Mouse (Mus musculus): ENCODE data around the gene Pnpla8.
"Not testable (repeated sequence)": the region's sequence is repeated elsewhere in the genome, so short reads cannot be mapped to it uniquely, and the experiment has no call there.

The Pnpla8 gene

DNA sequence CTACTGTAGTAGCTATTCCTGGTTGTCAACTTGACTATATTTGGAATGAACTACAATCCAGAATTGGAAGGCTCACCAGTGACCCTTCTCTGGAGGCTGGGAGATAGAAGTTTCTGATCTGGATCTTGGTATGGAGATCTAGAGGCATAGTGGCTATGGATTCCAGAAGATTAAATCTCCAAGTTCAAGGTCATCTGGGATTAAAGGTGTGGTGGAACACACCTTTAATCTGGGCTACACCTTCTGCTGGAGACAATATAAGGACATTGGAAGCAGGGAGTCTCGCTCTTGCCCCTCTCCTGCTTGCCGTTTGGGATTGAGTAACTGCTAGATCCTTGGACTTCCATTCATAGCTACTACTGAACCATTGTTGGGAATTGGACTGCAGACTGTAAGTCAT is at the start of gene Pnpla8:
Gene Pnpla8, plus strand, starts transcription at position 301 of the 400 bp plus-strand sequence.
- DNase-seq (ENCODE audit: low read depth, low spot score), result not testable (repeated sequence)

DNA sequence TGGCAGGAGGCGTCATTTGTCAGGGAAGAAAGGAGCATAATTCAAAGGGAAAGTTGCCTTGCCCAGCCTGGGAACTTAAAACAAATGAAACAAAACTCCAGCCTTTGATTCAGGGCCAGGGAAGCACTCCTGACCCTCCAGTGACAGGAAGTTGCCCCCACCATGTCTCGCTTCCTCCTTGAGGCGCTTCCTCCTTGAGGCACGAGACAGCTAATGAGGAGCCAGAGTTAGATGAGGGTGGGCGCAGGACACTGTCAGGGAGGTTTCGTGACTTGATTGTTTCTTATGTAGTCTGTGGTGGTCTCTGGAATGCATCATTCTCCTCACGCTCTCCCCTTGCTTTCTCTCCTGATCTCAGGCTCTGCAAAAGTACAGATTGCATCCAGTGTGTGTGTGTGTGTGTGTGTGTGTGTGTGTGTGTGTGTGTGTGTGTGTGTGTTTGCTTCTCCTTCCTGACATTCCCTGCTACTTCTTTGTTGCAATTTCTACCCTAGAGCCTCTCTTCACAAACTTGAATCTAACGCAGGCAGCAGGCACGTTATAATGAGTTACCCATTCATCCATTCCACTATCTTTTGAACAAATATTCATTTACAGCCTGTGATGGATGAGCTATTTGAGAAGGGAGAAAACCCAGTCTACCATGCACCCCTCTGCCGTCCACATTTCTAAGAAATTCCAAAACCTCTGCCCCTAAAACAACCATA is 44.7 kb upstream of the Pnpla8 start:
- H3K27me3 ChIP-seq (ENCODE audit: control insufficient read depth, insufficient read depth, low read length, poor library complexity, severe bottlenecking), result no peaks in the 10 kb centered on the region
- no peak for DNase-seq (ENCODE audit: low read depth, low spot score)
- H3K36me3 ChIP-seq (ENCODE audit: control insufficient read depth, insufficient read depth, low read length, poor library complexity, severe bottlenecking), result no peaks in the 10 kb centered on the region

More for the DNA sequence above, at the start of gene Pnpla8:
- not testable (repeated sequence) for H3K27me3 ChIP-seq (ENCODE audit: control insufficient read depth, insufficient read depth, low read length, poor library complexity, severe bottlenecking); H3K36me3 ChIP-seq (ENCODE audit: control insufficient read depth, insufficient read depth, low read length, poor library complexity, severe bottlenecking)

DNA sequence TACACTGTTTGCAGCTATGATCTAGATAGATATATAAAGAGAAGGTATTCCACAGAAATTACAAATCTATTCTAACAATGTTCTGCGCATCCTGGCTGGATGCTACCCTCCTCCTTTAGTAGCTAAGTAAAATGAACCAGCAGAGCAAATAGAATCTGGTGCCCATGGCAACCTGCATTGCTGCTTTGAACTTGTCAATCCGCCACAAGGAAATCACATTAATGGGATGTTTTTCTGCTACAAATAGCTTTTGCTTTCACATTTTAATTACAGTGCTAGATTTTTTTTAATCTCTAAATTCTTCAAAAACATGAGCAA is 44.2 kb upstream of the Pnpla8 start:
- Histone ChIP-seq H3K36me3 (ENCODE audit: control insufficient read depth, insufficient read depth, low read length, poor library complexity, severe bottlenecking) (no peaks in the 10 kb centered on the region), H3K27me3 (ENCODE audit: control insufficient read depth, insufficient read depth, low read length, poor library complexity, severe bottlenecking) (no peaks in the 10 kb centered on the region)
- no peak for DNase-seq (ENCODE audit: low read depth, low spot score)

DNA sequence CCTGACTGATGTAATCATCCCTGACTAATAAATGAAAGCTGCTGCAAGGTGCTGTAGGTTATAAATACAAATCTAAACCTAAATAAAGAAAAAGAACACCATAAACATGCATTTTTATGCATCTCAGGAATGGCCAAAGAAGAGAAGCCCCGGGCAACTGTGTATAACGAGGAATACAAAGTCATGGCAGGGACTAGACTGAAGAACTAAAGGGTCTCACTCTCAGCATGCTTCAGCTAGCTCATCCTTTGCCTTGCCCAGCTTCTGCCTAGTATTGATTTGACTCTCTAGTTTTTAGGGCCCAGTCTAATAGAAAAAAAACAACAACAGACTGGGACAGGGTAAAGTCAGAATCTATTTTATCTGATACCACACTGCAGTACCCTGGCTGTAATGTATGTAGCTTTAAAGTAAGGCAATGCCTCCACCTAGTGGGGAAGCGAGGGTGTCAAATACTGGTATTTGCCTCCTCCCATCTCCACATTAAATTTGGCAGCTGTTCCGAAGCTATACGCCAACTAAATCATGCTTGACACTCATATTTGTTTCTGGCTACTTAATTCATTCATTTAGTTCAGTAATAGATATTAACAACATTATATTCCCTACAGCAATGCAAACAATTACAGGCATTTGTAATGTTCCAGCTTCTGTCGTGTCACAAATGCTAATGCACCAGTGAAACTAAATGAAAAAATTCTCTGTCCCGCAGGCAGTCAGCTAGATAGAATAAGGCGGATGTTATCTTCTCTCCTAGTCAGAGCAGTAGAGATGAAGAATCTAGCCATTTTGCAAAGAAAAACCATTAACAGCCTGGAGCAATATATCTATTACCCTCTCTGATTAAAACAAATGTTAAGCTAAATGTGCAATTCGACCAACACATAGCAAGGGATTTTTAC is 39.8 kb upstream of the Pnpla8 start:
- no peaks in the 10 kb centered on the region for H3K27me3 ChIP-seq (ENCODE audit: control insufficient read depth, insufficient read depth, low read length, poor library complexity, severe bottlenecking)
- DNase-seq (ENCODE audit: low read depth, low spot score), result peak; percentile 53
- H3K36me3 ChIP-seq (ENCODE audit: control insufficient read depth, insufficient read depth, low read length, poor library complexity, severe bottlenecking), result no peaks in the 10 kb centered on the region

DNA sequence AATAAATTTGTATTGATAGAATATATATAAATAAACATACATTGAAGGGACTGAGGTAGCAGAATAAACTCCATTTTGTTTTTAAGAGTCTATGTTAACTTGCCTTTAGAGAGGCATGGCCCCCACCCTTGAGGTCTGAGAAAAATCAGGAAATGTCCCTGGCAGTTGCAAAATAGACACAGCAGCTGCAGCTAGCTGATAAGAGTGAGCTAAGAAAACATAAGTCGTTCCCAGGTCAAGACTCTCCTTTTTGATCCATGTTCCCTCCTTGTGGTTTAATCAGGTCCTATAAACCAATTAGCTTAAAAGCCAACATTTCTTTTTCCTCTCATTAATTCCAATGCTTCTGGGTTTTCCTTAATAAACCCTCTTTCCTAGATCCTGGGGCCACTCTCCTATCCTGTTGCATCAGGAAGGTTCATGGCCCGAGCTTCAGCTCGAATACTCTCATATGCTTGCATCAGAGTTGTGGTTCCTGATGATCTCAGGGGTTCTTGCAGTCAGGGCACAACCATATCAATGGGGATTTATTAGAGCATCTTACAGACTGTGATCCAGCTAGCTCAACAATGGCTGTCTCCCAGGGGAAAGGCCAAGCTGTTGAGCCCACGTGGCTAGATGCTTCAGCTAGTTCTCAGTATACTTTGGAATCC is 23.2 kb upstream of the Pnpla8 start:
- no peak for DNase-seq (ENCODE audit: low read depth, low spot score)
- H3K27me3 ChIP-seq (ENCODE audit: control insufficient read depth, insufficient read depth, low read length, poor library complexity, severe bottlenecking), result no peaks in the 10 kb centered on the region
- no peaks in the 10 kb centered on the region for H3K36me3 ChIP-seq (ENCODE audit: control insufficient read depth, insufficient read depth, low read length, poor library complexity, severe bottlenecking)

DNA sequence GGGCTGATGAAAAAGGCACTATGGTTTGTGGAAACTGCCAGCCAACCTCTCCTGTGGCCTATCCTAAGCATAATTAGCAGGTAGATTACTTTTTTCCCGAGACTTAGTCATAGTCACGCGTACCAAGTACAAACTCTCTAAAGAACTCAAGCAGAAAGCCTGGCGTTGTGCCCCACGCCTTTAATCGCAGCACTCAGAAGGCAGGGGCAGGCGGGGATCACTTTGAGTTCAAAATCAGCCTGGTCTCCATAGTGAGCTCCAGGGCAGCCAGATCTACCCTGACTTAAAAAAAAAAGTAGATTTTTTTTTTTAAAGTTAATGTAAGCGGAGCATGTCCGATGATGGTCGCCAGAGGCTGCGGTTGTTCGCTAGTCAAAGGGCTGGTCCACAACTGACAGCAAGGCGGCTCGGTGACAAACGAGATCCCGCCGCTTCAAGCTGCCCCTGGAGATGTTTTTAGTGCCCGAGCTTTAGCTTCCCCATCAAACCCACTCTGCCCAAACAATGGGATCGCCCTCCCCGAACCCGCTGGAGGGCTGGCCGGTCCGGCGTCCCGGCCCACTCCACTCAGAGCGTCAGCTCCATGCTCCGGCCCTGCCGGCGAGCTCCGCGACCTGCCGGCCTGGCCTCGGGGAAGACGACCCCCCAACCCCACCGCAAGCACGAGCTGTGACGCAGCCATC is 11.9 kb upstream of the Pnpla8 start:
- Histone ChIP-seq H3K36me3 (ENCODE audit: control insufficient read depth, insufficient read depth, low read length, poor library complexity, severe bottlenecking) (peaks cover 3% of the 10 kb centered on the region; the same call in 1 of the 2 replicates), H3K27me3 (ENCODE audit: control insufficient read depth, insufficient read depth, low read length, poor library complexity, severe bottlenecking) (no peaks in the 10 kb centered on the region)
- peak; percentile 64 for DNase-seq (ENCODE audit: low read depth, low spot score)

DNA sequence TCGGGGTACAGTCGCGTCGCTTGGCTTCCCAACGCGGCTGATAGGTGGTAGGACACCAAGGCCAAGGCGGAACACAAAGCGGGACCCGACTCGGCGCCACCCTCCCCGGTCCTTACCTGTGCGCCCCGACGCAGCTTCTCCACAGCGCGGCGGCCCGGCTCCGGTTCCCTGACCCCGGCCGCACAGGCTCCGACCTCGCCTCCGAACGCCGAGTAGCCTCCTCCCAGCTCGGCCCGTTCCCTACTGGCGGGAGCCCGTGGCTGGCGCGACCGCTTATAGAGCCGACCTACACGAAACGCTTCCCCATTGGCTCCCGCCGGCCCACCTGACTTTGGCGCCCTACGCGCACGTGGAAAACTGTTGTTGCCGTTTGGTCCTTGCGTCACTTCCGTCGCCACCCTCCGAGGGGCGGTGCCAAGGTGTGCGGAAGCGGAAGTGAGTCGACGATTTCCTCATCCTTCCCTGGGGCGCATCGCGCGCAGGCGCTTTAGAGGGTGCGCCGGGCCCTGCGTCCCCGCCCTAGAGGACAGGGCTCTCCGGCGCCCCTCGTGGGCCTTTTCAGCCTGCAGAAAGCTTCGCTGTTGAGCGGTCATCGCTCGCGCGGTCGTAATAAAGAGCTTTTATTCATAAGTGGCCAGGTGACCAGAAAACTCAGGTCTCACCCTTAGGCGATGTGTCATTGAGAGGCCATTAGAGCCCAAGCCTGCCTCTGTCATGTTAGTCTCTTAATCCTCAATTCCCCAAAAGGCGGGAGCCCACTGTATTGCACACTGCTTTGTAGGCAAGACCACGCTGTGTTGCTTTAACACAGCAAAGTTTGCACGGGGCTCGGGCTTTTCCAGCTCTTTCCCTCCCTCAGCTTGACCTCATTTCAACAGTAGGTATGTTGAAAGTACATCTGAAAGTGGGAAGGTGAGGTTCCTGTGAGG is 11.1 kb upstream of the Pnpla8 start, which contains the start of gene Dnajb9:
Gene Dnajb9, minus strand, starts transcription at position 503 of the 929 bp plus-strand sequence.
- H3K36me3 ChIP-seq (ENCODE audit: control insufficient read depth, insufficient read depth, low read length, poor library complexity, severe bottlenecking), result peaks cover 3% of the 10 kb centered on the region; the same call in 1 of the 2 replicates
- peak; percentile 100 for DNase-seq (ENCODE audit: low read depth, low spot score)
- no peaks in the 10 kb centered on the region for H3K27me3 ChIP-seq (ENCODE audit: control insufficient read depth, insufficient read depth, low read length, poor library complexity, severe bottlenecking)

DNA sequence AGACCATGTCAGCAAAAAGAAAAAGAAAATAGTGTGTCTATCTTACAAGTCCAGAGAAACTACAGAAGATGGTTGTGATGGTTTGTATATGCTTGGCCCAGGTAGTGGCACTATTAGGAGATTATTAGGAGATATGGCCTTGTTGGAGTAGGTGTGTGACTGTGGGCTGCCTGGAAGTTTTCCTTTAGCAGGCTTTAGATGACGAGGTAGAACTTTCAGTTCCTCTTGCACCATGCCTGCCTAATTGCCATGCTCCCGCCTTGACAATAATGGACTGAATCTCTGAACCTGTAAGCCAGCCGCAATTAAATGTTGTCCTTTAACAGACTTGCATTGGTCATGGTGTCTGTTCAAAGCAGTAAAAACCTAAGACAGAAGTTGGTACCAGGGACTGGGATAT is 9.6 kb upstream of the Pnpla8 start:
- H3K36me3 ChIP-seq (ENCODE audit: control insufficient read depth, insufficient read depth, low read length, poor library complexity, severe bottlenecking), result no peaks in the 10 kb centered on the region
- peak; percentile 63 for DNase-seq (ENCODE audit: low read depth, low spot score)
- H3K27me3 ChIP-seq (ENCODE audit: control insufficient read depth, insufficient read depth, low read length, poor library complexity, severe bottlenecking), result no peaks in the 10 kb centered on the region

DNA sequence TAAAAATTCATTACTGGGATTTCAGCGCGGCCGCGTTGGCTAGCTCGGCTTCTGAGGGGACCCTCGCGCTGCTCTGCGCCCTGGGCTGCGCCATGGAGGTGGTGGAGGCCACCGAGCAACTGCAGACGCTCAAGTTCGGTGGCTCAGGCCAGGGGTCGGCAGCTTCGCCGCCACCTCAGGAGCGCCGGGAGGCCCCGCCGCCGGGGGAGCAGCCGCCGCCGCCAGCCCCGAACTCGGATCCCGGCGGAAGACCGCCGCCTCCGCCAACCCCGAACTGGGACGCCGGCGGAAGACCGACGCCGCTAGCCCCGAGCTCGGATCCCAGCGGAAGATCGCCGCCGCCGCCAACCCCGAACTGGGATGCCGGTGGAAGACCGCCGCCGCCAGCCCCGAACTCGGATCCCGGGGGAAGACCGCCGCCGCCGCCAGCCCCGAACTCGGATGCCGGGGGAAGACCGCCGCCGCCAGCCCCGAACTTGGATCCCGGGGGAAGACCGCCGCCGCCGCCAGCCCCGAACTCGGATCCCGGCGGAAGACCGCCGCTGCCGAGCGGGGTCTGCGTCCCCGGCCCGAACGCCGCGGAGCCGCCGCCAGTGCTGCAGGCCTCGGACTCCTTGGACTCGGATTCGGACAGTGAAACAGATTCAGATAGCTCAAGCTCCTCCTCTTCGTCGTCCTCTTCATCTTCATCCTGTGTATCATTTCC is 634 bp downstream of the Pnpla8 start:
- Histone ChIP-seq H3K36me3 (ENCODE audit: control insufficient read depth, insufficient read depth, low read length, poor library complexity, severe bottlenecking) (no peaks in the 10 kb centered on the region), H3K27me3 (ENCODE audit: control insufficient read depth, insufficient read depth, low read length, poor library complexity, severe bottlenecking) (peaks cover 2% of the 10 kb centered on the region; the same call in 1 of the 2 replicates)
- peak; percentile 12 for DNase-seq (ENCODE audit: low read depth, low spot score)

DNA sequence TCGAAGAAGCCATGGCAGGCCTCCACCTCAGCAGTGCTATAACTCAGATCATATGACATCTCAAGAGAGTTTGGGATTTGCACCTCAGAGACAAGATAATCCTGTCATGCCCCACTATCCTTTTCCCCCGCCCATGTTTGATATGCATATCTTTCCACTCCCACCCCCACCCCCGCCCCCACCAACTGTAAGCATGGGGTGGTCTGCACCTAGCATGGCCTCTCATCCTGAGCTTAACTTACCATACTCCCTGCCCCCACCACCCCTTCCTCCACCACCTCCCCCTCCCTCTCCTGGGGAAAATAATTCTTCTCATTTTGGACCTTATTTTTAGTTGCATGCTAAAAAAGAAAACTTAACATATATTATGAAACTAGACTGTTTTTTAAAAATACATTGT is 1.9 kb downstream of the Pnpla8 start:
- Histone ChIP-seq H3K27me3 (ENCODE audit: control insufficient read depth, insufficient read depth, low read length, poor library complexity, severe bottlenecking) (peaks cover 2% of the 10 kb centered on the region; the same call in 1 of the 2 replicates), H3K36me3 (ENCODE audit: control insufficient read depth, insufficient read depth, low read length, poor library complexity, severe bottlenecking) (no peaks in the 10 kb centered on the region)
- DNase-seq (ENCODE audit: low read depth, low spot score), result no peak

DNA sequence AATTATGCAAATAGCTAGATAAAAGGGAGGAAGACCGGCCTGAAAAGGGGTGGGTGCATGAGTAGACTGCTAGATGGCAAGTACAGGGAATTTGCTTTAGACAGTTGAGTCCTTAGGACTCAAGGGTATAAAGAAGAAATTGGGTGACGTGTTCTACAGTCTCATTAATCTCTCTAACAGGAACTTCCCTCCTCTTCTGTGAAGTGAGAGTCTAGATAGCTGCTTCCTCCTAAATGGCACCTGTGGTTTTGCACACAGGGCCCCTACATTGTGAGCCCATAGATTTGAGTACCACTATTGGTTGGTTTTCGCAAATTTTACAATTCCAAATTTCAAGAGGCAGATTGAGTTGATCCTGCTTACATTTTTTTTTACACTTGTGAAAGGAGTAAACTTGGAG is 3.5 kb downstream of the Pnpla8 start:
- H3K27me3 ChIP-seq (ENCODE audit: control insufficient read depth, insufficient read depth, low read length, poor library complexity, severe bottlenecking), result peaks cover 2% of the 10 kb centered on the region; the same call in 1 of the 2 replicates
- peak; percentile 41 for DNase-seq (ENCODE audit: low read depth, low spot score)
- no peaks in the 10 kb centered on the region for H3K36me3 ChIP-seq (ENCODE audit: control insufficient read depth, insufficient read depth, low read length, poor library complexity, severe bottlenecking)

DNA sequence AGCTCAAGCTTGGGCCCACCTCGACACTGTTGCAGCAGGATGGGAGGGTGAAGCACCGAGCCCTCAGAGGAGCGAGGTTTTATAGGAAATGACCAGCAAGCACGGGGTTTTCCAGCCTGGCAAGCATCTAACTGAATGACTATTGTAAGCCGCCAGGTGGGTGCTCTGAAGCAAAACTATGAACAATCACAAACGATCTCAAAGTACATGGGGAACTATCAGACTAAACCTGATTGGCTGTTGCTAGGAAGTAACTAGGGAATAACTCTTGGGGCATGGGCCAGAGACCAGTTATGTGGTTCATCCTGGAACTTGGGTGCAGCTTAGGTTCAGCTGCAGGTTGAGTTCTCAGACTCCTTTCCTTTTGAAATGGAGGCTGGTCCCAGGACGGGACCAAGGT is 19.9 kb downstream of the Pnpla8 start:
- H3K27me3 ChIP-seq (ENCODE audit: control insufficient read depth, insufficient read depth, low read length, poor library complexity, severe bottlenecking), result no peaks in the 10 kb centered on the region
- DNase-seq (ENCODE audit: low read depth, low spot score), result peak; percentile 89
- H3K36me3 ChIP-seq (ENCODE audit: control insufficient read depth, insufficient read depth, low read length, poor library complexity, severe bottlenecking), result no peaks in the 10 kb centered on the region

DNA sequence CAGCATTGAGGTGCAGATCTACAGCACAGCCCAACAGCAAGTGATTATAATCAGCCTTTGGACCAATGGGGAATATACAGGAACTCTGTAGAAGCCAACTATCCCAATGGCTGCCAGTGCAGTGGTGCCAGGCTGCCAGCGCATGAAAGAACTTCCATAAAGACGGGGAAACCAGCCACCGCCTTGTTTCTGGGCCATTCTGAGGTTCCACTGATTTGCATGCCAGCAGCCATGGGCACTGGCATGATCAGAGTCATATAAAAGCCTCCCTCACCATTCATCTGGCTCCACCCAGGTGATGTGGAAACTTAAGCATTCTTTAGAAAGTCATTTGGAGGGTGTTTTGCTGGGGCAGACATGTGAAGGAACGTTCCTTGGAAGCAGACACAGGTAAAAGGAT is 21.2 kb downstream of the Pnpla8 start:
- peak; percentile 67 for DNase-seq (ENCODE audit: low read depth, low spot score)
- Histone ChIP-seq H3K27me3 (ENCODE audit: control insufficient read depth, insufficient read depth, low read length, poor library complexity, severe bottlenecking) (no peaks in the 10 kb centered on the region), H3K36me3 (ENCODE audit: control insufficient read depth, insufficient read depth, low read length, poor library complexity, severe bottlenecking) (no peaks in the 10 kb centered on the region)

Measured in splenic B cell, adult 2 months (primary cell).